Mouse (Mus musculus): Measurements from ENCODE around the gene Bola2.

GRCm38 (mm10) chr7:126649231-126650051 is 45.8 kb upstream of the Bola2 start, which contains the start of gene Sgf29:
- TF ChIP-seq CTCF (IDR thresholded peaks at IDR 0.05; ENCODE audit: insufficient read depth, low read depth, low read length) (no peak), POLR2A (IDR thresholded peaks at IDR 0.05; ENCODE audit: insufficient read depth, low read depth, low read length) (peak; percentile 100)

Data from olfactory bulb, adult 2 months (tissue).